Mouse (Mus musculus) heart, embryonic 10.5 days (tissue): ENCODE data around the gene Zfp612. TPM values are rescaled to one million over a fixed set of nuclear protein-coding genes. Genes with fewer than 3 reads are reported as not detected.

Experiments used
- polyA plus RNA-seq: library from polyadenylated mRNA; unstranded; fragments of >200 nt; fragmentation: Nextera tagmentation; extraction: Ambion mirVana; gene quantifications from 2 replicates; pipeline ENCODE4 v1.2.1, GENCODE M21; 2016

The Zfp612 gene
- polyA plus RNA-seq, 1 experiment from 2014 or later: 6.7 TPM

Other genes with a start within 250 kb of the Zfp612 start
- gene Phlpp2, start 211.2 kb upstream of the Zfp612 start, polyA plus RNA-seq: 1.6 and 2.2 TPM in 2 replicates
- gene Marveld3, start 117.5 kb upstream of the Zfp612 start, polyA plus RNA-seq: 0.10 and 0.68 TPM in 2 replicates
- not detected in 2 replicates for gene Tat, start 89.3 kb upstream of the Zfp612 start, polyA plus RNA-seq
- gene Chst4, start 40.0 kb upstream of the Zfp612 start, polyA plus RNA-seq: 0.15 TPM in 1 of 2 replicates, not detected in the other
- not detected in 2 replicates for gene Gm21964, start 21.5 kb downstream of the Zfp612 start, polyA plus RNA-seq
- not detected in 2 replicates for gene Gm17720, start 23.0 kb downstream of the Zfp612 start, polyA plus RNA-seq
- 0.48 and 1.5 TPM in 2 replicates for gene Calb2, start 88.5 kb downstream of the Zfp612 start, polyA plus RNA-seq
- gene Cmtr2, start 135.9 kb downstream of the Zfp612 start, polyA plus RNA-seq: 6.4 and 7.6 TPM in 2 replicates
- gene Hydin, start 187.2 kb downstream of the Zfp612 start, polyA plus RNA-seq: 0.06 and 0.14 TPM in 2 replicates